ENCODE assay signal across 11 mouse cellular contexts in genomic region chr5:45173035-45173755, GRCm38 (mm10).
DNase-seq lines count a peak whose midpoint lies in the region; ATAC-seq lines count a peak whose summit lies in the region.
"Had no signal": no experiment of that assay in that cellular context is flagged by ENCODE, and none has a peak within 500 bp of the region (broad histone marks: within the 10 kb centered on the region; RNA-seq: fewer than 3 reads in every experiment).

No protein-coding gene starts in this region.

- 80% methylated on average over 8 of the region's 8 CpGs for WGBS in hindbrain, embryonic 10.5 days
- WGBS in hindbrain, embryonic 12.5 days, result 68% methylated on average over 8 of the region's 8 CpGs

- ATAC-seq in hindbrain, embryonic 12.5 days (ENCODE audit: low FRiP score), result no peak

- no peak overlapping the region for H3K9ac ChIP-seq in hindbrain, embryonic 12.5 days
- H3K9ac ChIP-seq: embryonic facial prominence, embryonic 12.5 days; heart, embryonic 13.5 days had no signal

- no peaks in the 10 kb centered on the region for H3K36me3 ChIP-seq in hindbrain, embryonic 10.5 days
- no peaks in the 10 kb centered on the region for H3K36me3 ChIP-seq in hindbrain, embryonic 12.5 days
- H3K36me3 ChIP-seq: embryonic facial prominence, embryonic 12.5 days; heart, embryonic 13.5 days had no signal

- no peak overlapping the region for H3K4me3 ChIP-seq in hindbrain, embryonic 10.5 days
- no peak overlapping the region for H3K4me3 ChIP-seq in hindbrain, embryonic 12.5 days
- H3K4me3 ChIP-seq: embryonic facial prominence, embryonic 12.5 days; heart, embryonic 13.5 days had no signal

- DNase-seq in hindbrain, embryonic 10.5 days (ENCODE audit: low spot score), result no peak
- DNase-seq in MN1 (ENCODE audit: low spot score), result peak; percentile 30
- DNase-seq in fibroblast of lung, adult 2 months (ENCODE audit: low read depth), result peak; percentile 23
- DNase-seq in lung, postnatal 10 days, result peak; percentile 16
- DNase-seq in kidney, postnatal 25 days, result no peak
- DNase-seq in frontal cortex, postnatal 36 days (ENCODE audit: low spot score in 2 of 2), result no peak
- DNase-seq in right cerebral cortex, adult 18-20 months, result no peak
- DNase-seq: kidney, adult 9 months had no signal

- H3K4me1 ChIP-seq in hindbrain, embryonic 10.5 days (replicated peaks), result peaks cover 6% of the 10 kb centered on the region; the same call in 1 of the 2 replicates
- H3K4me1 ChIP-seq in hindbrain, embryonic 12.5 days, result peaks cover 6% of the 10 kb centered on the region; the same call in 1 of the 2 replicates
- H3K4me1 ChIP-seq: embryonic facial prominence, embryonic 12.5 days had no signal

- H3K27ac ChIP-seq in hindbrain, embryonic 10.5 days, result peak overlapping the region; percentile 53; the same call in 1 of the 2 replicates
- no peak overlapping the region for H3K27ac ChIP-seq in hindbrain, embryonic 12.5 days
- H3K27ac ChIP-seq: embryonic facial prominence, embryonic 12.5 days; heart, embryonic 13.5 days had no signal

- H3K27me3 ChIP-seq in hindbrain, embryonic 10.5 days (ENCODE audit: insufficient read depth, poor library complexity, severe bottlenecking), result no peaks in the 10 kb centered on the region
- no peaks in the 10 kb centered on the region for H3K27me3 ChIP-seq in hindbrain, embryonic 12.5 days
- H3K27me3 ChIP-seq: embryonic facial prominence, embryonic 12.5 days; heart, embryonic 13.5 days had no signal

- H3K4me2 ChIP-seq in hindbrain, embryonic 12.5 days (replicated peaks), result no peak overlapping the region
- H3K4me2 ChIP-seq: embryonic facial prominence, embryonic 12.5 days; heart, embryonic 13.5 days had no signal

- H3K9me3 ChIP-seq in hindbrain, embryonic 10.5 days, result no peaks in the 10 kb centered on the region
- H3K9me3 ChIP-seq in hindbrain, embryonic 12.5 days (replicated peaks), result no peaks in the 10 kb centered on the region
- H3K9me3 ChIP-seq: embryonic facial prominence, embryonic 12.5 days; heart, embryonic 13.5 days had no signal

Comparison
In these comparisons a context has a peak if more than half of its experiments do, and no peak if none do; other contexts are left out.
1. DNase-seq: peak in MN1 (single experiment), fibroblast of lung, adult 2 months (single experiment) and lung, postnatal 10 days (single experiment); none in hindbrain, embryonic 10.5 days (single experiment), kidney, postnatal 25 days (0 of 2), frontal cortex, postnatal 36 days (0 of 2) and right cerebral cortex, adult 18-20 months (single experiment).